Mouse (Mus musculus): ENCODE measurements around the gene Gng10.

The Gng10 gene

GRCm38 (mm10) chr4:59015181-59015580 is 19.7 kb upstream of the Gng10 start:
- in situ Hi-C loops (cut with MboI, MseI): no loop called here

GRCm38 (mm10) chr4:59016922-59017321 is 18.0 kb upstream of the Gng10 start:
- in situ Hi-C loops (cut with MboI, MseI): no loop called here

GRCm38 (mm10) chr4:59034325-59034917 is 467 bp upstream of the Gng10 start:
- in situ Hi-C loops (cut with MboI, MseI): no loop called here

- in situ Hi-C loops (cut with MboI, MseI): loop anchor here (5.0 kb wide), 1 partner anchor 39 kb away; the partner anchor contains the start of gene Dnajc25
These were observed 980 bp downstream of the Gng10 start for GRCm38 (mm10) chr4:59035786-59036350.

GRCm38 (mm10) chr4:59036490-59037127 is 1.7 kb downstream of the Gng10 start:
- in situ Hi-C loops (cut with MboI, MseI): loop anchor here (5.0 kb wide), 1 partner anchor 39 kb away; the partner anchor contains the start of gene Dnajc25

GRCm38 (mm10) chr4:59037525-59037924 is 2.6 kb downstream of the Gng10 start:
- in situ Hi-C loops (cut with MboI, MseI): loop anchor here (5.0 kb wide), 1 partner anchor 40 kb away; the partner anchor contains the start of gene Dnajc25

- in situ Hi-C loops (cut with MboI, MseI): no loop called here
These were observed 5.8 kb downstream of the Gng10 start for GRCm38 (mm10) chr4:59040397-59041287.

- in situ Hi-C loops (cut with MboI, MseI): no loop called here
These were observed 8.2 kb downstream of the Gng10 start for GRCm38 (mm10) chr4:59043074-59043473.

- in situ Hi-C loops (cut with MboI, MseI): no loop called here
These were observed 9.0 kb downstream of the Gng10 start for GRCm38 (mm10) chr4:59043891-59044290.

- in situ Hi-C loops (cut with MboI, MseI): no loop called here
These were observed 12.3 kb downstream of the Gng10 start for GRCm38 (mm10) chr4:59047222-59047621.

- in situ Hi-C loops (cut with MboI, MseI): no loop called here
These were observed 16.2 kb downstream of the Gng10 start for GRCm38 (mm10) chr4:59051081-59051480.

- in situ Hi-C loops (cut with MboI, MseI): no loop called here
These were observed 23.0 kb downstream of the Gng10 start for GRCm38 (mm10) chr4:59057929-59058328.

GRCm38 (mm10) chr4:59062526-59062925 is 27.6 kb downstream of the Gng10 start:
- in situ Hi-C loops (cut with MboI, MseI): no loop called here

GRCm38 (mm10) chr4:59069276-59069675 is 34.4 kb downstream of the Gng10 start:
- in situ Hi-C loops (cut with MboI, MseI): no loop called here

- in situ Hi-C loops (cut with MboI, MseI): no loop called here
These were observed 48.5 kb downstream of the Gng10 start for GRCm38 (mm10) chr4:59083430-59083829.

GRCm38 (mm10) chr4:59089391-59089790 is 54.5 kb downstream of the Gng10 start:
- in situ Hi-C loops (cut with MboI, MseI): no loop called here

Measured in regulatory T cell (primary cell).